Mouse (Mus musculus): Measurements from ENCODE around the gene Dpf1. TPM values are rescaled to one million over a fixed set of nuclear protein-coding genes. Genes with fewer than 3 reads are reported as not detected.

The Dpf1 gene
- total and polyA plus RNA-seq, 3 experiments: 10.2 to 17.3 TPM; not detected in 1

GRCm38 (mm10) chr7:29255875-29256274, 47.9 kb upstream of the Dpf1 start:
- Histone ChIP-seq H3K36me3 (ENCODE audit: control insufficient read depth in 1 of 2, insufficient read depth in 2 of 2, low read length in 2 of 2) (peaks cover 0 to 3% of the 10 kb centered on the region in 2 experiments; a peak in 2 of 4 replicates), H3K79me2 (ENCODE audit: control insufficient read depth, insufficient read depth, low read length, poor library complexity) (no peaks in the 10 kb centered on the region), H3K9me3 (replicated peaks; ENCODE audit: insufficient read depth, low read length) (no peaks in the 10 kb centered on the region), H3K27ac (ENCODE audit: control insufficient read depth, low read depth, low read length) (no peak overlapping the region), H3K9ac (ENCODE audit: control insufficient read depth, low read depth, low read length, poor library complexity, severe bottlenecking) (no peak overlapping the region), H3K4me1 (ENCODE audit: control insufficient read depth in 1 of 2, insufficient read depth in 2 of 2, low read length in 2 of 2) (no peaks in the 10 kb centered on the region; a peak in 1 of 4 replicates), H3K4me3 (ENCODE audit: control insufficient read depth in 1 of 2, insufficient read depth in 1 of 2, low read depth in 2 of 2, low read length in 2 of 2) (no peak overlapping the region), H3K27me3 (ENCODE audit: control insufficient read depth in 1 of 2, insufficient read depth in 2 of 2, low read length in 2 of 2) (no peaks in the 10 kb centered on the region)
- DNase-seq (ENCODE audit: low read depth, low spot score): no peak
- TF ChIP-seq EP300 (IDR thresholded peaks at IDR 0.05; ENCODE audit: low read depth in 1 of 2, low read length in 2 of 2): no peak
- no peak for TF ChIP-seq NELFE (IDR thresholded peaks at IDR 0.05; ENCODE audit: low read depth, low read length)
- TF ChIP-seq JUND (IDR thresholded peaks at IDR 0.05; ENCODE audit: low read depth, low read length): no peak
- no peak for TF ChIP-seq TBP (IDR thresholded peaks at IDR 0.05; ENCODE audit: low read depth, low read length)
- TF ChIP-seq POLR2AphosphoS2 (IDR thresholded peaks at IDR 0.05; ENCODE audit: low read length): no peak
- TF ChIP-seq ZC3H11A (IDR thresholded peaks at IDR 0.05; ENCODE audit: low read depth, low read length): no peak
- no peak for TF ChIP-seq CHD2 (IDR thresholded peaks at IDR 0.05; ENCODE audit: low read length)
- no peak for TF ChIP-seq NRF1 (IDR thresholded peaks at IDR 0.05; ENCODE audit: insufficient read depth, low read depth, low read length, poor library complexity, severe bottlenecking)

GRCm38 (mm10) chr7:29257368-29257767, 46.4 kb upstream of the Dpf1 start:
- Histone ChIP-seq H3K4me1 (ENCODE audit: control insufficient read depth in 1 of 2, insufficient read depth in 2 of 2, low read length in 2 of 2) (no peaks in the 10 kb centered on the region; a peak in 1 of 4 replicates), H3K9ac (ENCODE audit: control insufficient read depth, low read depth, low read length, poor library complexity, severe bottlenecking) (no peak overlapping the region), H3K27ac (ENCODE audit: control insufficient read depth, low read depth, low read length) (no peak overlapping the region), H3K36me3 (ENCODE audit: control insufficient read depth in 1 of 2, insufficient read depth in 2 of 2, low read length in 2 of 2) (peaks cover 0 to 3% of the 10 kb centered on the region in 2 experiments; a peak in 2 of 4 replicates), H3K9me3 (replicated peaks; ENCODE audit: insufficient read depth, low read length) (no peaks in the 10 kb centered on the region), H3K79me2 (ENCODE audit: control insufficient read depth, insufficient read depth, low read length, poor library complexity) (no peaks in the 10 kb centered on the region), H3K27me3 (ENCODE audit: control insufficient read depth in 1 of 2, insufficient read depth in 2 of 2, low read length in 2 of 2) (no peaks in the 10 kb centered on the region), H3K4me3 (ENCODE audit: control insufficient read depth in 1 of 2, insufficient read depth in 1 of 2, low read depth in 2 of 2, low read length in 2 of 2) (no peak overlapping the region)
- TF ChIP-seq MXI1 (IDR thresholded peaks at IDR 0.05; ENCODE audit: low read depth, low read length): no peak
- no peak for TF ChIP-seq CHD1 (IDR thresholded peaks at IDR 0.05; ENCODE audit: low read depth, low read length)
- no peak for TF ChIP-seq UBTF (IDR thresholded peaks at IDR 0.05; ENCODE audit: borderline replicate concordance, insufficient read depth, low read depth, low read length)
- no peak for TF ChIP-seq SMC3 (IDR thresholded peaks at IDR 0.05; ENCODE audit: low read depth, low read length)
- no peak for TF ChIP-seq TAL1 (IDR thresholded peaks at IDR 0.05; ENCODE audit: low read length)
- no peak for TF ChIP-seq MAX (IDR thresholded peaks at IDR 0.05; ENCODE audit: low read length)
- no peak for TF ChIP-seq MYB (IDR thresholded peaks at IDR 0.05; ENCODE audit: low read depth, low read length)
- TF ChIP-seq HCFC1 (IDR thresholded peaks at IDR 0.05; ENCODE audit: low read depth, low read length): no peak
- TF ChIP-seq ZNF384 (IDR thresholded peaks at IDR 0.05; ENCODE audit: low read depth, low read length): no peak
- no peak for TF ChIP-seq POLR2A (IDR thresholded peaks at IDR 0.05; ENCODE audit: control insufficient read depth in 1 of 2, insufficient read depth in 1 of 2, low read depth in 1 of 2, low read length in 2 of 2, poor library complexity in 1 of 2)
- no peak for TF ChIP-seq ZKSCAN1 (IDR thresholded peaks at IDR 0.05; ENCODE audit: low read depth, low read length)
- no peak for DNase-seq (ENCODE audit: low read depth, low spot score)
